Mouse (Mus musculus): ENCODE measurements at regions not wholly inside any gene's neighbourhood (a gene's known extent, or its start where the extent isn't known, plus 50 kb on each side); places are given as distances from the start of the nearest gene placed in this dataset.

- intact Hi-C loops (cut with DNase I), result no loop called here
- no peak for DNase-seq (ENCODE audit: low spot score)
These were observed 487.1 kb upstream of the Mef2c start for GRCm38 (mm10) chr13:83016686-83017085.

DNA sequence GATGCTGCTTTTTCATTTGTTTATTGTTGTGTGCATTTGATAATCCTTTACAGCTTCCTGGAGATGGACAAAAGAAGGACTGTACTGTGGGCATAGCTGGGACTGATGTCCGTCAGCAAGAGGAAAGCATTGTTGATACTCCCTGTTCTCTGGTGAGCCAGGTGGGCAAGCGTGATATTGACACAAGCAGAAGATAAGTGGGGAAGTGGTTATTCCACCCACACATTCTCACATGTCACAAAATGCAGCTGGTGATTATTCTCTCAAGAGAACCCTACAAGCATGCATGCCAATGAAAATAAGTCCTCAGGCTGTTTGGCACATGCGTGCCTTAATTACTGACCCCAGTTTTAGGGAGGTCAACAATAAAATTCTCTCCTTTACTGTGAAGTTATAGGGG lies 483.0 kb upstream of the Mef2c start:
- intact Hi-C loops (cut with DNase I), result no loop called here
- DNase-seq (ENCODE audit: low spot score), result no peak

- intact Hi-C loops (cut with DNase I), result no loop called here
- DNase-seq (ENCODE audit: low spot score), result no peak
These were observed 479.9 kb upstream of the Mef2c start for GRCm38 (mm10) chr13:83023972-83024371.

GRCm38 (mm10) chr13:83035962-83036361 lies 467.9 kb upstream of the Mef2c start:
- no peak for DNase-seq (ENCODE audit: low spot score)
- intact Hi-C loops (cut with DNase I), result no loop called here

DNA sequence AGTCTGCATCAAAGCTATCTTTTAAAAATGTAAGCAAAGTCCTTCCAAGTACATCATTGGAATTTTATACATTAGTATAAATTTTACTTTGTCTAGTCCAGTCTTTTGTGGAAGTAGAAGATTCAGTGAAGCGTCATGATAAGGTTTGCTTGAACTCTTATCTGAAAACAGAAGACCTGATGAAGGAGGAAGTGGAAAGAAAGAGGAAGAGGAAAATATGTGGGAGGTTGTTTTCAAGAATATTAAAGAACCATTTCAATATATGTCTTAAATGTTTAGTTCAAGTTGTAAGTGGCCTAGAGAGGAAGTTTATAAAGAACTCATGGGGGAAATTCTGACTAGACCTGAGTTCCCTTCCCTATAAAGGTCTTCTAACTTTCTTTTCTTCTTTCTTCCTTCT lies 462.3 kb upstream of the Mef2c start:
- no peak for DNase-seq (ENCODE audit: low spot score)
- intact Hi-C loops (cut with DNase I), result no loop called here

- intact Hi-C loops (cut with DNase I), result no loop called here
- no peak for DNase-seq (ENCODE audit: low spot score)
These were observed 458.3 kb upstream of the Mef2c start for GRCm38 (mm10) chr13:83045516-83045915.

DNA sequence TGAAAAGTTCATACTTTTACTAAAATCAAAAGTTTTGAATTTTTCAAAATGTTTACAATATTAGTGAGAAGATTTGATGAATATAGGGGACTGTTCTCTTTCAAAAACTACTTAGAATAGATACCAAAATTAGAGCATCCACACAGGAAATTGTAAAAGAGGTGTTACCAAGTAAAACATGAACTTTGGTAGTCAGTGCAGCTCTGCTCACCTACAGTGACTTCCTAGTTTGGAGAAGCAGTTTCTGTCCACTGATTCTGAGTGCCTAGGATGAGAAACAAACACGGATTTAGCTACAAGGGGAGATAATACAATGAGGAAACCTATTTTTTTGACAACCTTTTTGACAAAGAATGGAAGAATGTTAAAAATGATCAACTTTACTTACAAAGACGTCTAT lies 457.9 kb upstream of the Mef2c start:
- DNase-seq (ENCODE audit: low spot score), result no peak
- intact Hi-C loops (cut with DNase I), result no loop called here

- no peak for DNase-seq (ENCODE audit: low spot score)
- intact Hi-C loops (cut with DNase I), result no loop called here
These were observed 457.2 kb upstream of the Mef2c start for GRCm38 (mm10) chr13:83046571-83047123.

GRCm38 (mm10) chr13:83055865-83056264 lies 448.0 kb upstream of the Mef2c start:
- intact Hi-C loops (cut with DNase I), result no loop called here
- DNase-seq (ENCODE audit: low spot score), result no peak

DNA sequence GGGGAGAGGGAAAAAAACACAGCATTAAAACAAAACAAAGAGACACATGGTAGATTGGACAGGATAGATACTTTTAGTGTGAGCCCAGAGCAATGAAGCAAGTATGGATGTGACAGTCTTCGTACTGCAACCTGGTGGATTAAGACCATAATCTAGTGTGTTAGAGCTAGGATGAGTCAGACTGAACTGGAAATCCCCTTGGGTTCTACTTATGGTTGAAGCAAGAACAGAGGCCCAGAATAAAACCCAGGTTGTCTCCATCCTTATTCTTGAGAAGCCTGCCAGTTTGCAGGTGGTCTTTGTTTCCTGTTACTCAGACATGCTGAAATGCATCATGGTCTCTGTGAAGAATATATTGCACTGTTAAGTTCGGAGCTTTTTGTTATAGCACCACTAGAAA lies 447.4 kb upstream of the Mef2c start:
- DNase-seq (ENCODE audit: low spot score), result no peak
- intact Hi-C loops (cut with DNase I), result no loop called here

DNA sequence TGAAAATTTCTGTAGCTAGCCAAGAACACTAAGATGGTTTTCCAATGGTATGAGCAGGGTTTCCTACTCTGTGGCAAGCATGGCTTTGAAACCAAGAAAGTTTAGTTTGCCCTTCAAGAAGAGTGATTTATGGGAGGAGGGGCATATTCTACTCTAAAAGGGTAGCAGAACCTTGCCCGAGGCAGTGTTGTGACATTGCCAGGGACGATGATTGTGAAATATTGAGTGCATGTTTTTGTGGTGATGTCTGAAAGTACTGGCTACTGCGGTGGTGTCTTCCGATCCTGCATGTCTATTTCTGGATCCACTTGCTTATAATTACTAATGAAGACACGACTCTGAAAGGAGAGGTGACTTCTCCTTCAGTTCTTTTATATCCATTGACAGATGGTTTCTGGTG lies 439.1 kb upstream of the Mef2c start:
- intact Hi-C loops (cut with DNase I), result no loop called here
- DNase-seq (ENCODE audit: low spot score), result peak; percentile 3

GRCm38 (mm10) chr13:83065201-83065600 lies 438.6 kb upstream of the Mef2c start:
- DNase-seq (ENCODE audit: low spot score), result no peak
- intact Hi-C loops (cut with DNase I), result no loop called here

DNA sequence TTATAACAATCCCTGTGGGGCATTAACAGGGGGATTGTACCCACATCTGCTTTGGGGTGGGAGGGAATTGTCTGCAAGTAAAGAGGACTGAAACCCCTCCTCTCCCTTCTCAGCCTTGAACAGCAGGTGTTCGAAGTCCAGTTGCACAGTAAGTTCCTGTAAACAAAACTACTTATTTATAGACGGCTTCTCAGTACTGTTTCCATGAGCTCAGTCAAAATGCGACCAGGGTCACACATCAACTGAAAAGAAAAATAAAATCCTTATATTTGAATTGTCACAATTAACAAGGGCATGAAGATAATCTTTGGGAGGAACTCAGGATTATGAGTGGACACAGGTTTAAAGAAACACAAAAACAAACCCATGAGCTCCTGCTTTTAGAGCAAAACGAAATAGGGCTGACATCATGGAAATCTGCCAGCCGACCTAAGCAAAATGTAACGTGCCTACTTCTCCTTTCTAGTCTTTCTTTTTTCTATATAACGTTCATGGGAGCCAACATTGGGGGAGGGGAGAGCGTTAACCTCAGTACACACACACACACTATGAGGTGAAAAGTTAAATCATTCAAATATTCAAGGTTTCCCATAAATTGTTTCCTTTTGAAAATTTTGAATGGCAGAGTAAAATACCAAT lies 437.6 kb upstream of the Mef2c start:
- no peak for DNase-seq (ENCODE audit: low spot score)
- intact Hi-C loops (cut with DNase I), result no loop called here

DNA sequence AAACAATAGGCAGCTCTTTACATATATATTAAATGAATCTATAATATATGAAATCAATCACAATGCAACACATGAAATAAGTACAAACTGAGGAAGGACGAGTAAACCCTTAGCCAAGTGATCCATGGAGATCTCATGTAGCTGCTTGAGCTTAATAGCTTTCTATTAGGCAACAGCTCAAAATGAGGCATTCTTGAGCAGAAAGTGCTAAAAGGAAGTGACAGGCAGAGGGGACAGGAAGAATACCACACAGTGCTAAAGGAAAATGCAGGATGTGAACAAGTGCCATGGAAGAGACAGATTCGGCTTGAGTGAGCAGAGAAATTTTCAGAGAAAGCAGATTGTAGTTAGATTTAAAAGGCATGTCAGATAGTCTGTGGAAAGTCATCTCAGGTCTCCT lies 436.3 kb upstream of the Mef2c start:
- DNase-seq (ENCODE audit: low spot score), result no peak
- intact Hi-C loops (cut with DNase I), result no loop called here

GRCm38 (mm10) chr13:83068588-83068987 lies 435.2 kb upstream of the Mef2c start:
- DNase-seq (ENCODE audit: low spot score), result no peak
- intact Hi-C loops (cut with DNase I), result no loop called here

GRCm38 (mm10) chr13:83069293-83069692 lies 434.5 kb upstream of the Mef2c start:
- no peak for DNase-seq (ENCODE audit: low spot score)
- intact Hi-C loops (cut with DNase I), result no loop called here

DNA sequence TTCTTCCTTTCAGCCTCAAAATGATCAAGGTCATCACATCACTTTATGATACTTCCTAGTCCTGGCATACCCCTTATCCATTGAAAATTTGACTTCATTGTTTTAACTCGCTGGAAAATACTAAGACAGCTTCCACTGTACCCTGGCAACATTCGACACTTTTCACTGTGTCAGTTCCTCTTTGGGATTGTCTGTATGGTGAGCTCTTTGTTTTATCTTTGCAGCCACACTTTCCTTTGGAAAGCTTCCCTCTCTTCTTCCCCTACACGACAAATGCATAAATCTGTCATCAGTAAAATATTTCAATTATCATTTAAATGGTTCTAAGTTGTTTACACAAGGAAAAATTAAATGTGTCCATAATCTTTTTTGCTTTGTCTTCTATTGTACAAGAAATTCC lies 431.8 kb upstream of the Mef2c start:
- DNase-seq (ENCODE audit: low spot score), result no peak
- intact Hi-C loops (cut with DNase I), result loop anchor here (10.0 kb wide), 1 partner anchor 583 kb away; no protein-coding TSS in a partner anchor

DNA sequence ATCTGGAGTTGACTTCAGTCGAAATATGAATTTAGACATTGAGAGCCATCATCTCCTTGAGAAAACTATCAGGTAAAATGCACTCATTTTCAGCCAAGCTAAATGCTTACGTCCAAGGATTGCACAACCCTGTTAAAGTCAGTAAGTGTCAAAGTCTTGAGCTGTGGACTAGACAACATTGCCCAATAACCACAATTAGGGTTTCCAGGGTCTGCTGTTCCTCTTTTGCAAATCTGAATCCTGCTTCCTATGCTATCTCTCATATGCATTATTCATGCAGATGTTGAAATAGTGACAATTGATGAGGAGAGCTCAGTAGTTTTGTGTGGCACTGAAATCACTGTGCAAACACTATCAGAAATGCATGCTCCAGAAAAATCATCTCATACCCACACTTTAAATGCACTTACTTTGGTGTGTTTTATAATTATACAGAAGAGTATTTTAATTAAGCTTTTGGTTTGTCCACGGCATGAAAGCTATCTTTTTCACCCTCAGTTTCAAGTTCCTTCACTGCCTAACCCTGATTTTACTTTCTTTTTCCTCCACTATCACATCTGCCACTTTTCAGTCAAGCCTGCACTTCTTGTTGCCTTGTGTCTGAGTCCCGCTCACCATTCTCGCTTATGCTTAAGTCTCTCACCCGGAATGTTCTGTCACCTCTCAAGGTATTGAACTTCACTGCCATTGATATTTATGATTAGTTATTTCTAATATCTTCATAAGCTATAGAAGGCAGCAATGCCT lies 429.4 kb upstream of the Mef2c start:
- intact Hi-C loops (cut with DNase I), result loop anchor here (10.0 kb wide), 1 partner anchor 580 kb away; no protein-coding TSS in a partner anchor

DNA sequence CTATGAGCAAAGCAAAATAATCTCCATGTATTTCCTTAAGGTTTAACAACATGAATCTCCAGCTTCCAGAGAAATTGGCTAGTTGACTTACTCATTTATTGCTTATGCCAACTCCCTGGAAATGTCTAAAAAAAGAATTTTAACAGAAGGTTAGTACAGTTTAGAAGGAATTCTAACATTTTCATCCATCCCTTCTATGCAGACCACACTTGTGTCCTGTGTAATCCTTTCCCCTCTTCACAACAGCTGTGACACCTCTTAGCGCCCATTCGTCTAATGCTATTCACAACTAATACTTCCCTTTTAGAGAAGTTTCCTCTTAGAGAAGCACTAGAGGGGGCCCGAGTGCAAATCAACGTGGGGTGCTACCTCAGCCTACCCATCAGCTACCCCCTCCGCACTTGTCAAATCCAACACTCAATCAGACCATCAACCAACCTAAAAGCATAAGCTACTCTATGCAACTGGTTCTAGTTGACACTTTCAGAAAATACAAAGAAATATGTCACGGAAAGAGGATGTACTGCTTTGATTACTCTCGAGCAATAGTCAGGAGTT lies 428.4 kb upstream of the Mef2c start:
- no peak for DNase-seq (ENCODE audit: low spot score)
- intact Hi-C loops (cut with DNase I), result loop anchor here (10.0 kb wide), 1 partner anchor 579 kb away; no protein-coding TSS in a partner anchor

More for the DNA sequence above, 429.4 kb upstream of the Mef2c start:
- DNase-seq (ENCODE audit: low spot score), result no peak

GRCm38 (mm10) chr13:83076611-83077010 lies 427.2 kb upstream of the Mef2c start:
- no peak for DNase-seq (ENCODE audit: low spot score)
- intact Hi-C loops (cut with DNase I), result loop anchor here (10.0 kb wide), 1 partner anchor 578 kb away; no protein-coding TSS in a partner anchor

GRCm38 (mm10) chr13:83077085-83077484 lies 426.7 kb upstream of the Mef2c start:
- intact Hi-C loops (cut with DNase I), result loop anchor here (10.0 kb wide), 1 partner anchor 578 kb away; no protein-coding TSS in a partner anchor
- no peak for DNase-seq (ENCODE audit: low spot score)
